Mouse (Mus musculus): ENCODE results near the gene Fam19a1.

GRCm38 (mm10) chr6:96349446-96350025 lies 236.6 kb downstream of the Fam19a1 start:
- no peak for TF ChIP-seq EP300 (IDR thresholded peaks at IDR 0.05; ENCODE audit: low read depth)
- no peak for TF ChIP-seq CTCF (IDR thresholded peaks at IDR 0.05; ENCODE audit: low read depth)
